Mouse (Mus musculus) liver, embryonic 14.5 days (tissue): ENCODE data around the gene Insrr.

Experiments used
- CTCF ChIP-seq: IDR thresholded peaks from 2 replicates; pipeline ENCODE4 v1.5.1; 2016; ENCODE audit warnings: antibody characterized with exemption, low read depth, control low read depth
- EP300 ChIP-seq: IDR thresholded peaks from 2 replicates; pipeline ENCODE4 v1.6.1; 2016; ENCODE audit warnings: antibody characterized with exemption, low read depth

DNA sequence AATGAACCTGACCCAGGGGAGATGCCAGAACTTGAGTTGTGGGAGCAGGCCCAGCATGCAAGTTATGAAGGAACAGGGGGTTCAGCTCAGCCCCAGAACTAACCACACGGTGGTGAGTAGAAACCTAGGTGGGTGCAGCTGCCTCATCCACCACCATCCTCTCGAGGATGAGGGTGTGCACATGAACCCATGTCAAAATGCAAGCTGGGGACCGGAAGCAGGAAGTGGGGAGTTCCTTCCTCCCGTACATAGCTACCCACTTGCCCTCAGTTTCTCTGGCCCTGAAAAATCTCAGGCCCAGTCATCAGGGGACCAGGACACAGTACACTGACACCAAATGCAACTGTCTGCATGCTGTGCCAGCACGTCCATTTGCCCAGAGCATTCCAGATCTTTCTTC, 50.9 kb downstream of the Insrr start:
- TF ChIP-seq CTCF: no peak
- no peak for TF ChIP-seq EP300
